Mouse (Mus musculus) liver, embryonic 14.5 days (tissue): Measurements from ENCODE around the gene Wdr48. TPM values are rescaled to one million over a fixed set of nuclear protein-coding genes. Genes with fewer than 3 reads are reported as not detected.

Experiments used
- ATAC-seq: fragments of 200-750 bp; cut with Nextera tagmentation; 2 replicates; pipeline ENCODE4 v1.8.0; 2017; ENCODE audit warnings: moderate number of reproducible peaks, mild to moderate bottlenecking, moderate library complexity; ENCODE audit not compliant: insufficient read depth
- DNase-seq, 3 experiments: peaks; one replicate each; pipeline ENCODE4 v3.0.0-alpha.2; 2012 to 2013; ENCODE audit warnings: low read depth in 3 of 3, low spot score in 3 of 3
- H3K27ac ChIP-seq: fragments of 300-500 bp; sonication (generic); 2 replicates; pipeline ENCODE4 v1.5.1; 2014; ENCODE audit warnings: moderate library complexity, mild to moderate bottlenecking, control low read depth, inconsistent platforms
- H3K27me3 ChIP-seq: fragments of 300-500 bp; sonication (generic); 2 replicates; pipeline ENCODE4 v1.6.1; 2014; ENCODE audit warnings: mild to moderate bottlenecking, low read length, moderate library complexity; ENCODE audit not compliant: control insufficient read depth, insufficient read depth
- H3K36me3 ChIP-seq: fragments of 300-500 bp; sonication (generic); replicated peaks from 2 replicates; pipeline ENCODE4 v1.6.1; 2014; ENCODE audit warnings: low read depth; ENCODE audit not compliant: control insufficient read depth, insufficient read depth
- H3K4me1 ChIP-seq, 2 experiments: fragments of 200-500 bp in 1 of 2; fragments of 300-500 bp in 1 of 2; sonication (generic) in 1 of 2; replicated peaks; 2 replicates each; pipeline ENCODE4 v1.6.1; 2012 to 2014; ENCODE audit warnings: antibody characterized with exemption in 1 of 2, inconsistent platforms in 1 of 2, low read length in 1 of 2; ENCODE audit not compliant: control insufficient read depth in 2 of 2, insufficient read depth in 2 of 2
- H3K4me2 ChIP-seq: fragments of 300-500 bp; sonication (generic); 2 replicates; pipeline ENCODE4 v1.6.1; 2014; ENCODE audit warnings: low read depth, mild to moderate bottlenecking, control low read depth, moderate library complexity
- H3K4me3 ChIP-seq, 2 experiments: fragments of 200-500 bp in 1 of 2; fragments of 300-500 bp in 1 of 2; sonication (generic) in 1 of 2; 2 replicates each; pipeline ENCODE4 v1.5.1; 2012 to 2014; ENCODE audit warnings: low read depth in 2 of 2, low read length in 2 of 2, mild to moderate bottlenecking in 2 of 2, control low read depth in 1 of 2, inconsistent platforms in 1 of 2, moderate library complexity in 1 of 2; ENCODE audit not compliant: insufficient read depth in 1 of 2
- H3K9ac ChIP-seq: fragments of 300-500 bp; sonication (generic); replicated peaks from 2 replicates; pipeline ENCODE4 v1.6.1; 2014; ENCODE audit warnings: mild to moderate bottlenecking, control low read depth, moderate library complexity
- H3K9me3 ChIP-seq: fragments of 300-500 bp; sonication (generic); 2 replicates; pipeline ENCODE4 v1.6.1; 2016; ENCODE audit warnings: low read length, mixed read lengths; ENCODE audit not compliant: control insufficient read depth
- CTCF ChIP-seq: IDR thresholded peaks from 2 replicates; pipeline ENCODE4 v1.5.1; 2016; ENCODE audit warnings: antibody characterized with exemption, low read depth, control low read depth
- EP300 ChIP-seq: IDR thresholded peaks from 2 replicates; pipeline ENCODE4 v1.6.1; 2016; ENCODE audit warnings: antibody characterized with exemption, low read depth
- WGBS: fragments of 180-500 bp; shearing (Covaris S2); extraction: QIAGEN DNeasy Blood & Tissue Kit; methylation state at CpG from one replicate; pipeline ENCODE4 v1.1.7; 2014; ENCODE audit not compliant: insufficient replicate concordance; 5-methylcytosine and 5-hydroxymethylcytosine counted together
- polyA plus RNA-seq, 2 experiments: library from polyadenylated mRNA; depleted of rRNA in 1 of 2; stranded (reverse) in 1 of 2; unstranded in 1 of 2; fragments of >200 nt; fragmentation: Nextera tagmentation in 1 of 2; extraction: Ambion mirVana in 1 of 2; gene quantifications; 2 replicates each; pipeline versions ENCODE4 v1.2.1 to v1.2.3; 2012 to 2014

The Wdr48 gene
- polyA plus RNA-seq, 2 experiments, result 16.1 to 20.6 TPM

DNA sequence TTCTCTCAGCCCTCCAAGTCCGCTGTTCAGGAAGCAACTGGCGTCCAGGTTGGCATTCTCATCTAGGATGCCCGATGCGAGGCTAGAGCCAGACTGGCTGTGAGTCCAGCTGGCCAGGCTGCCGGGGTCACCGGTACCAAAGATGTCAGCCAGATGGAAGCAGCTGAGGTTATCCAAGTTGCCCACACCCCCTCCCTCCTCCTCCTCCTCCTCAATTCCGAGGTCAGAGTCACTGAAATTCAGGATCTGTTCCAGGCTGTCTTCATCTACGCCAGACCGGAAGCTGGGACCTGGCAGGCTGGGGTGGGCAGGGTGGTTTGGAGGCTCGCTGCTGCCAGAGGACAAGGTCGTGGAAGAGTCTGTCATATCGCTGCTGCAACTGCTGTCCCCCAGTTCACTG is 77.9 kb downstream of the Wdr48 start:
- Histone ChIP-seq H3K9ac (no peak overlapping the region), H3K27me3 (no peaks in the 10 kb centered on the region), H3K4me2 (no peak overlapping the region), H3K36me3 (no peaks in the 10 kb centered on the region), H3K4me3 (no peak overlapping the region), H3K9me3 (no peaks in the 10 kb centered on the region), H3K27ac (no peak overlapping the region), H3K4me1 (peaks cover 0 to 8% of the 10 kb centered on the region in 2 experiments; a peak in 3 of 4 replicates)
- DNase-seq, result no peak
- no peak for ATAC-seq
- 79% methylated on average over 12 of the region's 12 CpGs for WGBS
- TF ChIP-seq EP300 (no peak), CTCF (no peak)

- Histone ChIP-seq H3K9ac (no peak overlapping the region), H3K36me3 (no peaks in the 10 kb centered on the region), H3K4me2 (no peak overlapping the region), H3K9me3 (no peaks in the 10 kb centered on the region), H3K27ac (no peak overlapping the region), H3K4me1 (peaks cover 0 to 12% of the 10 kb centered on the region in 2 experiments; a peak in 3 of 4 replicates), H3K4me3 (no peak overlapping the region), H3K27me3 (no peaks in the 10 kb centered on the region)
- TF ChIP-seq EP300 (no peak), CTCF (no peak)
- WGBS, result 78% methylated on average over 23 of the region's 23 CpGs
- ATAC-seq, result no peak
- DNase-seq, result no peak
These were observed 78.6 kb downstream of the Wdr48 start for GRCm38 (mm10) chr9:119973281-119973680.

GRCm38 (mm10) chr9:119973869-119974520 is 79.3 kb downstream of the Wdr48 start:
- DNase-seq (no peak), ATAC-seq (no peak)
- Histone ChIP-seq H3K4me2 (no peak overlapping the region), H3K4me1 (peaks cover 0 to 13% of the 10 kb centered on the region in 2 experiments; a peak in 3 of 4 replicates), H3K36me3 (no peaks in the 10 kb centered on the region), H3K27me3 (no peaks in the 10 kb centered on the region), H3K4me3 (no peak overlapping the region), H3K9ac (no peak overlapping the region), H3K27ac (no peak overlapping the region), H3K9me3 (no peaks in the 10 kb centered on the region)
- TF ChIP-seq EP300 (no peak), CTCF (peak; percentile 75)
- WGBS, result 84% methylated on average over 27 of the region's 27 CpGs

GRCm38 (mm10) chr9:119974609-119975008 is 79.9 kb downstream of the Wdr48 start:
- no peak overlapping the region for H3K4me2 ChIP-seq
- DNase-seq (no peak), ATAC-seq (no peak)
- no peaks in the 10 kb centered on the region for H3K36me3 ChIP-seq
- H3K9ac ChIP-seq, result no peak overlapping the region
- TF ChIP-seq EP300 (no peak), CTCF (0 out of 2 replicates have a peak, but pooled peaks have one; percentile 18)
- 70% methylated on average over 5 of the region's 5 CpGs for WGBS
- no peaks in the 10 kb centered on the region for H3K27me3 ChIP-seq
- no peak overlapping the region for H3K27ac ChIP-seq
- H3K4me1 ChIP-seq, result peaks cover 0 to 14% of the 10 kb centered on the region in 2 experiments; a peak in 3 of 4 replicates
- H3K9me3 ChIP-seq, result no peaks in the 10 kb centered on the region
- H3K4me3 ChIP-seq, result no peak overlapping the region

DNA sequence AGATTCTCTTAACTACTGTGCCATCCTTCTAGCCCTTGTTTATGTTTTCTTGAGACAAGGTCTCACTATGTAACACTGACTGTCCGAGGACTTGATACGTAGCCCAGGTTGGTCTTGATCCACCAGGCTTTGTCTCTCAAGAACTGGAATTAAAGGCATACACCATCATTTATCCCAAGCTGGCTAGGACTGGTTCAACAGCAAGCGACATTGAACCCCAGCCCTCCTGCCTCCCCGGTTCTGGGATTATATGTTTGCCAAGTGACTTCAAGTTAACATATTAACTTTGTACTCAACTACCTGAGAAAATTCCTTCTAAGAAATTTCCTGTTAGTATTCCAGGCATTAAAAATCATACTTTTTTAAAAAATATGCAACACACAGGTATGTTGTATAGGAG is 80.6 kb downstream of the Wdr48 start:
- DNase-seq (no peak), ATAC-seq (no peak)
- H3K4me3 ChIP-seq, result no peak overlapping the region
- peaks cover 0 to 18% of the 10 kb centered on the region in 2 experiments; a peak in 3 of 4 replicates for H3K4me1 ChIP-seq
- no peak overlapping the region for H3K9ac ChIP-seq
- no peaks in the 10 kb centered on the region for H3K27me3 ChIP-seq
- TF ChIP-seq EP300, result no peak
- no peak for TF ChIP-seq CTCF
- no peaks in the 10 kb centered on the region for H3K9me3 ChIP-seq
- WGBS, result 76% methylated on average over 4 of the region's 4 CpGs
- H3K27ac ChIP-seq, result no peak overlapping the region
- H3K4me2 ChIP-seq, result no peak overlapping the region
- H3K36me3 ChIP-seq, result no peaks in the 10 kb centered on the region

Other genes with a start within 250 kb of the Wdr48 start
- gene Scn10a, start 175.6 kb upstream of the Wdr48 start, polyA plus RNA-seq (2012; rRNA removed), result 0.08 and 0.11 TPM in 2 replicates
- 0.06 TPM in 1 of 2 replicates, not detected in the other for gene Scn10a, start 175.6 kb upstream of the Wdr48 start, polyA plus RNA-seq (2014; fragmentation: Nextera tagmentation; extraction: Ambion mirVana)
- 0.01 TPM in 1 of 2 replicates, not detected in the other for gene Scn11a, start 69.4 kb upstream of the Wdr48 start, polyA plus RNA-seq (2012; rRNA removed)
- not detected in 2 replicates for gene Scn11a, start 69.4 kb upstream of the Wdr48 start, polyA plus RNA-seq (2014; fragmentation: Nextera tagmentation; extraction: Ambion mirVana)
- 6.1 and 6.3 TPM in 2 replicates for gene Gorasp1, start 42.7 kb downstream of the Wdr48 start, polyA plus RNA-seq (2012; rRNA removed)
- gene Gorasp1, start 42.7 kb downstream of the Wdr48 start, polyA plus RNA-seq (2014; fragmentation: Nextera tagmentation; extraction: Ambion mirVana), result 9.1 and 9.4 TPM in 2 replicates
- gene Ttc21a, start 42.7 kb downstream of the Wdr48 start, polyA plus RNA-seq (2012; rRNA removed), result 0.22 and 0.28 TPM in 2 replicates
- gene Ttc21a, start 42.7 kb downstream of the Wdr48 start, polyA plus RNA-seq (2014; fragmentation: Nextera tagmentation; extraction: Ambion mirVana), result 0.11 and 0.25 TPM in 2 replicates
- gene Csrnp1, start 89.8 kb downstream of the Wdr48 start, polyA plus RNA-seq (2012; rRNA removed), result 2.1 and 2.2 TPM in 2 replicates
- gene Csrnp1, start 89.8 kb downstream of the Wdr48 start, polyA plus RNA-seq (2014; fragmentation: Nextera tagmentation; extraction: Ambion mirVana), result 0.38 and 0.44 TPM in 2 replicates
- not detected in 2 replicates for gene Xirp1, start 128.7 kb downstream of the Wdr48 start, polyA plus RNA-seq (2012; rRNA removed)
- gene Xirp1, start 128.7 kb downstream of the Wdr48 start, polyA plus RNA-seq (2014; fragmentation: Nextera tagmentation; extraction: Ambion mirVana), result not detected in 2 replicates
- 1.4 and 1.5 TPM in 2 replicates for gene Cx3cr1, start 175.0 kb downstream of the Wdr48 start, polyA plus RNA-seq (2012; rRNA removed)
- gene Cx3cr1, start 175.0 kb downstream of the Wdr48 start, polyA plus RNA-seq (2014; fragmentation: Nextera tagmentation; extraction: Ambion mirVana), result 0.69 and 1.3 TPM in 2 replicates
- gene Ccr8, start 197.2 kb downstream of the Wdr48 start, polyA plus RNA-seq (2012; rRNA removed), result not detected in 2 replicates
- gene Ccr8, start 197.2 kb downstream of the Wdr48 start, polyA plus RNA-seq (2014; fragmentation: Nextera tagmentation; extraction: Ambion mirVana), result not detected in 2 replicates
- 94.3 and 106 TPM in 2 replicates for gene Slc25a38, start 215.5 kb downstream of the Wdr48 start, polyA plus RNA-seq (2012; rRNA removed)
- gene Slc25a38, start 215.5 kb downstream of the Wdr48 start, polyA plus RNA-seq (2014; fragmentation: Nextera tagmentation; extraction: Ambion mirVana), result 118 and 136 TPM in 2 replicates
- 1,110 and 1,446 TPM in 2 replicates for gene Rpsa, start 232.8 kb downstream of the Wdr48 start, polyA plus RNA-seq (2012; rRNA removed)
- 1,498 and 1,559 TPM in 2 replicates for gene Rpsa, start 232.8 kb downstream of the Wdr48 start, polyA plus RNA-seq (2014; fragmentation: Nextera tagmentation; extraction: Ambion mirVana)